Mouse (Mus musculus): ENCODE measurements around the gene Lsp1. TPM values are rescaled to one million over a fixed set of nuclear protein-coding genes. Genes with fewer than 3 reads are reported as not detected.

Lsp1 gene
- polyA plus RNA-seq, 1 experiment from 2014 or later: 48.6 TPM

DNA sequence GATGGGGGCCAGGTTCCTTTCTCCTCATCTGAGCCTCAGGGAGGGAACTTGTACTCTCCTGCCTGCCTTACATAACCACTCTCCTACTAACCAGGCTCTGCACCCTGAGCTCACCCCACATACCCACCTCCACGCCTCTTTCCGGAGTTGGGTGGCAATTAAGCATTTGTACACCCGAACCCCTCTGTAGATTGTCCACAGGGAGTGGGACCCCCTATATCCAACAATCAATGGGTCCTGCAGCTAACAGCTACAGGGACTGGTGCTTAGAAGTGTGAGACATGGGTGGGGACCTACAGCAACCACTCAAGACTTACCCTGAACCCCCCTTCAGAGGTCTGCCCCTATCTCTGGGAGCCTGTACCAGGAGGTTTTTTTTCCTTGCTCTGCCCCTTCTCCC lies 20.1 kb downstream of the Lsp1 start:
- Histone ChIP-seq H3K4me3 (ENCODE audit: control insufficient read depth in 1 of 2, insufficient read depth in 1 of 2, low read depth in 1 of 2, low read length in 2 of 2) (no peak overlapping the region), H3K9ac (ENCODE audit: low read length) (peak overlapping the region; percentile 76), H3K4me1 (ENCODE audit: control insufficient read depth in 2 of 2, insufficient read depth in 2 of 2, low read length in 2 of 2) (peaks cover 62 to 69% of the 10 kb centered on the region in 2 experiments), H3K27ac (replicated peaks in 1 of 2; ENCODE audit: control insufficient read depth in 1 of 2, insufficient read depth in 1 of 2, low read depth in 2 of 2, low read length in 2 of 2) (peak overlapping the region; percentile 91 to 98), H3K4me2 (ENCODE audit: low read length) (no peak overlapping the region), H3K27me3 (ENCODE audit: control insufficient read depth, insufficient read depth, low read length) (no peaks in the 10 kb centered on the region), H3K36me3 (ENCODE audit: control insufficient read depth, insufficient read depth, low read length) (peaks cover 11% of the 10 kb centered on the region; the same call in 1 of the 2 replicates), H3K9me3 (ENCODE audit: control insufficient read depth, low read length) (no peaks in the 10 kb centered on the region)
- 92% methylated on average over 3 of the region's 3 CpGs for WGBS
- ATAC-seq (ENCODE audit: insufficient number of reproducible peaks, insufficient read depth, low FRiP score, low read depth): no peak

DNA sequence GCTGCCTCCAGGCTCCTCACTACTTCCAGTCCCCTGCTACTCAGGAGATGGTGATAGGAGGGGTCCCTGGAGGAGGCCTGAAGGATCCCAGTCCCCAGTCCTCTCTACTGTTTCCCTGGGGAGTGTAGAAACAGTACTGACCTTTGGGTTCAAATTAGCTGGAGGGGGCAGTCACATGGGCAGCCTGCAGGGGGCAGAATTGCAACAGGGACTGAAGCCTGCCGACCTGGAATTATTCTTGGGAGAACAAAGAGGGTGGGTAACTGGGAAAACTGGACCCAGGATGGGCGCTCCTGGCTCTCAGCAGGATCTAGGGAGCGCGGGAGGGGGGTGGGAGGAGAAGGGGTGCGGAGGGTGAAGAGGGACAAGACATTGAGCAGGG lies 20.6 kb downstream of the Lsp1 start:
- no peak; the same call in 1 of the 2 replicates for ATAC-seq (ENCODE audit: insufficient number of reproducible peaks, insufficient read depth, low FRiP score, low read depth)
- Histone ChIP-seq H3K4me2 (ENCODE audit: low read length) (peak overlapping the region; percentile 54), H3K9ac (ENCODE audit: low read length) (peak overlapping the region; percentile 76), H3K27me3 (ENCODE audit: control insufficient read depth, insufficient read depth, low read length) (no peaks in the 10 kb centered on the region), H3K4me3 (ENCODE audit: control insufficient read depth in 1 of 2, insufficient read depth in 1 of 2, low read depth in 1 of 2, low read length in 2 of 2) (peak overlapping the region in 1 of 2 experiments; percentile 10; a peak in 1 of 4 replicates), H3K36me3 (ENCODE audit: control insufficient read depth, insufficient read depth, low read length) (peaks cover 11% of the 10 kb centered on the region; the same call in 1 of the 2 replicates), H3K27ac (replicated peaks in 1 of 2; ENCODE audit: control insufficient read depth in 1 of 2, insufficient read depth in 1 of 2, low read depth in 2 of 2, low read length in 2 of 2) (peak overlapping the region; percentile 91 to 98), H3K9me3 (ENCODE audit: control insufficient read depth, low read length) (no peaks in the 10 kb centered on the region), H3K4me1 (ENCODE audit: control insufficient read depth in 2 of 2, insufficient read depth in 2 of 2, low read length in 2 of 2) (peaks cover 57 to 64% of the 10 kb centered on the region in 2 experiments)
- 20% methylated on average over 5 of the region's 5 CpGs for WGBS

DNA sequence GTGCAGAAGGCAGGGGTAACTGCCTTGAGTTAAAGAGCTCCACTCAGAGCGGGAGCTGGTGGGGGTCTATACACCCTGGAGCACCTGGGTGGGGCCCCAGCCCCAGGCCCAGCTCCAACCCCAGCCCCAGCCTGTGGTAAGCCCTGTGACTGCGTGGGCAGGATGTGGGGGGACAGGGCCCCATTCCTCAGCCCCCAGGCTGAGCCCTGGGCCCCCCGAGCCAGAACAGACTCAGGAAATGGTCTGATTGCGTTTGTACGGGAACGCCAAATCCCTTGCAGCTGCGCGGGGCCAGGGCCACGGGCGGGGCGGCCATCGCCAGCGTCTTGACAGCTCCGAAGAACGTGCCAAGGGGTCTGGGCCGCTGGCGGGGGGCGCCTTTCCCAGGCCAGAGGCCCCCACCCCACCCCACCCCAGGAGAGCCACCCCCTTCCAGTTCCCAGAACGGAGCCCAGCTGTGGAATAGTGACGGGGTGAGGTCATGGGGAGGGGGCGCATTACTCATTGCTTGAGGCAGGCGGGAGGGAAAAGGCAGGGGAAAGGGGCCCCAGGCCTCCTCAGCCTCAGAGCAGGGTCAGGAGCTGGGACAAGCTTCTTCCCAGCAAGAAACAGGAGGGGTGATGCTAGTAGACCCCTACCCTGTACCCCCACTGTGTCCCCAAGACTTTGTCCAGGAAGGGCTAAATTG lies 21.1 kb downstream of the Lsp1 start:
- 4% methylated on average over 21 of the region's 22 CpGs for WGBS
- H3K4me1 ChIP-seq (ENCODE audit: control insufficient read depth in 2 of 2, insufficient read depth in 2 of 2, low read length in 2 of 2): peaks cover 56 to 63% of the 10 kb centered on the region in 2 experiments
- H3K9me3 ChIP-seq (ENCODE audit: control insufficient read depth, low read length): no peaks in the 10 kb centered on the region
- peak overlapping the region in 1 of 2 experiments; percentile 10; a peak in 2 of 4 replicates for H3K4me3 ChIP-seq (ENCODE audit: control insufficient read depth in 1 of 2, insufficient read depth in 1 of 2, low read depth in 1 of 2, low read length in 2 of 2)
- peak; percentile 78 for ATAC-seq (ENCODE audit: insufficient number of reproducible peaks, insufficient read depth, low FRiP score, low read depth)
- peaks cover 16% of the 10 kb centered on the region; the same call in 1 of the 2 replicates for H3K36me3 ChIP-seq (ENCODE audit: control insufficient read depth, insufficient read depth, low read length)
- H3K27me3 ChIP-seq (ENCODE audit: control insufficient read depth, insufficient read depth, low read length): no peaks in the 10 kb centered on the region
- H3K9ac ChIP-seq (ENCODE audit: low read length): peak overlapping the region; percentile 76
- H3K4me2 ChIP-seq (ENCODE audit: low read length): peak overlapping the region; percentile 54
- H3K27ac ChIP-seq (replicated peaks in 1 of 2; ENCODE audit: control insufficient read depth in 1 of 2, insufficient read depth in 1 of 2, low read depth in 2 of 2, low read length in 2 of 2): peak overlapping the region; percentile 94 to 98

DNA sequence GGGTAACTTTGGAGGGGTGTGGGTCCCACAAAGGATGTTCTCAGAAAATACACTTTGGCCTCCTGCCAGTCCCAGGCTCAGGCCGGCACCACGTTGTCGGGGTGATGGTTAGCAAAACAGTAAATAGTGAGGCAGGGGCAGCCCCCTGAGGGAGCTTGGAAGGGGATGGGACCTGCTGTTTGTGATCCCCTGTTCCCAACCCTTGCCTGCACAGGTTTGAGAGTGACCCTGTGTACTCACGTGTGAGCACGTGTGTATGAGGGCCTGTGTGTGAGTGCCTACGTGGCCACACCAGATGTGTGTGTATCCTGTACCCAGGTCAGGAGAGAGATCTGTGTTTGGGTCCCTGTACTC lies 21.6 kb downstream of the Lsp1 start:
- peak overlapping the region; percentile 76 for H3K9ac ChIP-seq (ENCODE audit: low read length)
- 8% methylated on average over 6 of the region's 6 CpGs for WGBS
- peak overlapping the region; percentile 54 for H3K4me2 ChIP-seq (ENCODE audit: low read length)
- peaks cover 58 to 68% of the 10 kb centered on the region in 2 experiments for H3K4me1 ChIP-seq (ENCODE audit: control insufficient read depth in 2 of 2, insufficient read depth in 2 of 2, low read length in 2 of 2)
- H3K27me3 ChIP-seq (ENCODE audit: control insufficient read depth, insufficient read depth, low read length): no peaks in the 10 kb centered on the region
- no peak overlapping the region for H3K4me3 ChIP-seq (ENCODE audit: control insufficient read depth in 1 of 2, insufficient read depth in 1 of 2, low read depth in 1 of 2, low read length in 2 of 2)
- H3K36me3 ChIP-seq (ENCODE audit: control insufficient read depth, insufficient read depth, low read length): peaks cover 17% of the 10 kb centered on the region; the same call in 1 of the 2 replicates
- H3K9me3 ChIP-seq (ENCODE audit: control insufficient read depth, low read length): no peaks in the 10 kb centered on the region
- peak overlapping the region; percentile 94 to 98 for H3K27ac ChIP-seq (replicated peaks in 1 of 2; ENCODE audit: control insufficient read depth in 1 of 2, insufficient read depth in 1 of 2, low read depth in 2 of 2, low read length in 2 of 2)
- peak; percentile 18; the same call in 1 of the 2 replicates for ATAC-seq (ENCODE audit: insufficient number of reproducible peaks, insufficient read depth, low FRiP score, low read depth)

DNA sequence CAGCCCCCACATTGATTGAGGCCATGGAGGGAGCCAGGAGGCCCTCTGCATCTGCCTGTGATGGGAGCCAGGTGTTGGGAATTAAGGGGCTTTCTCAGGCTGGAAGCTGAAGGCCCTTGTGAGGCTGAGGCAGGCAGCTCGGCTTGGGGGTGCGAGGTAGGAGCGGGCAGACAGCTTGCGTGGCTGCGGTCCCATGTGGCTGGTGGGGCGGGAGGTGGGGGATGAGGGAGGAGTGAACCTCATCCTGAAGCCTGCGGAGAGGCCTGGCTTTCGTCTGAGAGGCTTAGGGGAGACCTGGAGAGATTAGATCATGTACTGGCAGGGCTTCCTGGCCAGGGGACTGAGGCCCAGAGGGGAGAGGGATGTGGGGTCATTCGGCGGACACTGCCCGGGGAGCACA lies 22.5 kb downstream of the Lsp1 start:
- Histone ChIP-seq H3K9me3 (ENCODE audit: control insufficient read depth, low read length) (no peaks in the 10 kb centered on the region), H3K27me3 (ENCODE audit: control insufficient read depth, insufficient read depth, low read length) (no peaks in the 10 kb centered on the region), H3K9ac (ENCODE audit: low read length) (peak overlapping the region; percentile 76; the same call in 1 of the 2 replicates), H3K4me1 (ENCODE audit: control insufficient read depth in 2 of 2, insufficient read depth in 2 of 2, low read length in 2 of 2) (peaks cover 63 to 77% of the 10 kb centered on the region in 2 experiments), H3K4me3 (ENCODE audit: control insufficient read depth in 1 of 2, insufficient read depth in 1 of 2, low read depth in 1 of 2, low read length in 2 of 2) (no peak overlapping the region), H3K27ac (replicated peaks in 1 of 2; ENCODE audit: control insufficient read depth in 1 of 2, insufficient read depth in 1 of 2, low read depth in 2 of 2, low read length in 2 of 2) (peak overlapping the region; percentile 94 to 98), H3K36me3 (ENCODE audit: control insufficient read depth, insufficient read depth, low read length) (peaks cover 17% of the 10 kb centered on the region; the same call in 1 of the 2 replicates), H3K4me2 (ENCODE audit: low read length) (no peak overlapping the region; the same call in 1 of the 2 replicates)
- 7% methylated on average over 11 of the region's 11 CpGs for WGBS
- peak; percentile 47 for ATAC-seq (ENCODE audit: insufficient number of reproducible peaks, insufficient read depth, low FRiP score, low read depth)

DNA sequence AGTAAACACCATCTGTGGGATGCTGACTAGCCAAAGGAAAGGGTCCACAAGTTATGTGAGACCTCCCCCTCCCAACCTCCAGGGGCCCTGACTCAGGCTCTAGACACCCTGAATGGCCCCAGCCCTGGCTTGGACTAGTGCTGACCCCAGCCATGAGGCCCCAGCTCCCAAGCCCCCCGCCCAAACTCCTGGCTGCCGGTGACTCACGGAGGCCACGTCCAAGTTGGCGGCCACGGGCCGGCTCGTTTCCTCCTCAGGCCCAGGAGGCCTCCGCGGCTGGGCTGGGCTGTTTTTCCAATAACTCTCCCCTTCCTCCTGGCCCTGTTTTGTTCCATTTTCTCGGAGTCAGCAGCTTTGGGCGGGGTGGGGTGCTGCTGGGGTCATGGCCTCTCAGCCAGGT lies 24.2 kb downstream of the Lsp1 start:
- WGBS: 70% methylated on average over 12 of the region's 12 CpGs
- Histone ChIP-seq H3K27ac (replicated peaks in 1 of 2; ENCODE audit: control insufficient read depth in 1 of 2, insufficient read depth in 1 of 2, low read depth in 2 of 2, low read length in 2 of 2) (peak overlapping the region; percentile 94 to 98; a peak in 3 of 4 replicates), H3K4me2 (ENCODE audit: low read length) (no peak overlapping the region), H3K4me1 (ENCODE audit: control insufficient read depth in 2 of 2, insufficient read depth in 2 of 2, low read length in 2 of 2) (peaks cover 54 to 74% of the 10 kb centered on the region in 2 experiments), H3K9ac (ENCODE audit: low read length) (no peak overlapping the region), H3K4me3 (ENCODE audit: control insufficient read depth in 1 of 2, insufficient read depth in 1 of 2, low read depth in 1 of 2, low read length in 2 of 2) (no peak overlapping the region), H3K27me3 (ENCODE audit: control insufficient read depth, insufficient read depth, low read length) (no peaks in the 10 kb centered on the region), H3K36me3 (ENCODE audit: control insufficient read depth, insufficient read depth, low read length) (peaks cover 34% of the 10 kb centered on the region), H3K9me3 (ENCODE audit: control insufficient read depth, low read length) (no peaks in the 10 kb centered on the region)
- no peak for ATAC-seq (ENCODE audit: insufficient number of reproducible peaks, insufficient read depth, low FRiP score, low read depth)

DNA sequence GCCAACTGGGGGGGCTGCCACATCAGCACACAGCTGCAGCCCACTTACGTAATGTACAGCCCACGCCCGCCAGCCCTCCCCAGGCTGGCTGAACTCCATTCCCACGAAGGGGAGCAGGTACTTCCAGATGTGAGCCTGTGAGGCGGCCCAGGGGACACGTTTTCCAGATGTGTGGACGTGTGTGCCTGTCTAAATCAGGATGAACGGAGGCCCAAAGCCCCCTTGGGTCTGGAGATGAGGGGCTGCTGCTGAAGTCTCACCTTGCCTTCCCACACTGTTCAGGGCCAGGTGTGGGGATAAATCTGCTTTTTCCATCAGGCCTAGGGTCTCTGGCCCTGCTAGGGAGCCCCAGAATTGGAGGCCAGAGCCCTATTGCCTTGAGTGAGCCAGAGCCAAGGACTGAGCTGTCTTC lies 26.1 kb downstream of the Lsp1 start:
- Histone ChIP-seq H3K4me3 (ENCODE audit: control insufficient read depth in 1 of 2, insufficient read depth in 1 of 2, low read depth in 1 of 2, low read length in 2 of 2) (no peak overlapping the region), H3K36me3 (ENCODE audit: control insufficient read depth, insufficient read depth, low read length) (peaks cover 52% of the 10 kb centered on the region), H3K4me2 (ENCODE audit: low read length) (no peak overlapping the region), H3K4me1 (ENCODE audit: control insufficient read depth in 2 of 2, insufficient read depth in 2 of 2, low read length in 2 of 2) (peaks cover 39 to 58% of the 10 kb centered on the region in 2 experiments), H3K9me3 (ENCODE audit: control insufficient read depth, low read length) (no peaks in the 10 kb centered on the region), H3K9ac (ENCODE audit: low read length) (peak overlapping the region; percentile 57; the same call in 1 of the 2 replicates), H3K27ac (replicated peaks in 1 of 2; ENCODE audit: control insufficient read depth in 1 of 2, insufficient read depth in 1 of 2, low read depth in 2 of 2, low read length in 2 of 2) (peak overlapping the region; percentile 72 to 98), H3K27me3 (ENCODE audit: control insufficient read depth, insufficient read depth, low read length) (no peaks in the 10 kb centered on the region)
- 65% methylated on average over 8 of the region's 8 CpGs for WGBS
- ATAC-seq (ENCODE audit: insufficient number of reproducible peaks, insufficient read depth, low FRiP score, low read depth): no peak
